Mouse (Mus musculus): ENCODE measurements around the gene Mpi. TPM values are rescaled to one million over a fixed set of nuclear protein-coding genes. Genes with fewer than 3 reads are reported as not detected.

The Mpi gene
- total and polyA plus RNA-seq, 2 experiments from 2014 or later: 97.7 to 130 TPM

DNA sequence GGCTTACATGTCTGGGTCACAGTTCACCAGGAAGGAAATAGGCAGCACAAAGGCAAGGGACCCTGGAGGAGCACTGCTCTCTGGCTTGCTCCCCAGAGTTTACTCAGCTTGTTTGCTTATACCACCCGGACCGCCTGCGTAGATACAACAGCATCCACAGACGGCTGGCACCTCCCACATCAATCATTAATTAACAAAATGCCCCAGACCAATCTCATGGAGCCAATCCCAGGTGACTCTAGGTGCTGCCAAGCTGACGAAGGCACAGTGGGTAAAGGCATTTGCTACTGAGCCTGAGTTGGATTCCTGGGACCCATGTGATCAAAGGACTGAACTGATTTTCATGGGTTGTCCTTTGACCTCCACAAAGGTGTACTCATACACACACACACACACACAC lies 55.3 kb downstream of the Mpi start:
- Histone ChIP-seq H3K4me1 (ENCODE audit: control insufficient read depth, insufficient read depth) (no peaks in the 10 kb centered on the region), H3K27ac (ENCODE audit: low read depth) (no peak overlapping the region), H3K9ac (replicated peaks; ENCODE audit: low read depth, low read length) (no peak overlapping the region), H3K4me2 (ENCODE audit: low read depth, low read length) (no peak overlapping the region), H3K9me3 (replicated peaks; ENCODE audit: control insufficient read depth, low read length) (no peaks in the 10 kb centered on the region), H3K36me3 (replicated peaks; ENCODE audit: control insufficient read depth, insufficient read depth, low read length) (no peaks in the 10 kb centered on the region), H3K4me3 (ENCODE audit: low read depth, low read length) (no peak overlapping the region), H3K27me3 (ENCODE audit: control insufficient read depth, insufficient read depth, low read length) (peaks cover 10% of the 10 kb centered on the region)
- 63% methylated on average over 5 of the region's 5 CpGs for WGBS
- ATAC-seq (ENCODE audit: insufficient read depth, low read depth): no peak
- DNase-seq (ENCODE audit: low spot score): no peak
- TF ChIP-seq CTCF (IDR thresholded peaks at IDR 0.05; ENCODE audit: low read depth) (no peak), EP300 (IDR thresholded peaks at IDR 0.05; ENCODE audit: low read depth) (no peak)

DNA sequence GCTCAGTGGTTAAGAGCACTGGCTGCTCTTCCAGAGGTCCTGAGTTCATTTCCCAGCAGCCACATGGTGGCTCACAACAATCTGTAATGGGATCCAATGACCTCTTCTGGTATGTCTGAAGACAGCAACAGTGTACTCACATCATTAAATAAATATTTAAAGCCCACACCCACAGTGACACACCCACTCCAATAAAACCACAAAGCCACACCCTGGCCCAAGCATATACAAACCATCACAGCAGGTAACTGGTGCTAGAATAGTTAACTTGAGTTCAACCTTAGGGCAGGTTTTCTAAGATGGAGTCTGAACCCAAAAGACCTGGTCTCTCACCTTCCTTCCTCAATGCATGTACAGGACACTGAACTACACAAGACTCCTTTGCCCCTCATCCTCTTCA lies 57.6 kb downstream of the Mpi start:
- no peaks in the 10 kb centered on the region for H3K27me3 ChIP-seq (ENCODE audit: control insufficient read depth, insufficient read depth, low read length)
- H3K9ac ChIP-seq (replicated peaks; ENCODE audit: low read depth, low read length): no peak overlapping the region
- H3K27ac ChIP-seq (ENCODE audit: low read depth): no peak overlapping the region
- no peaks in the 10 kb centered on the region for H3K36me3 ChIP-seq (replicated peaks; ENCODE audit: control insufficient read depth, insufficient read depth, low read length)
- ATAC-seq (ENCODE audit: insufficient read depth, low read depth) (no peak), DNase-seq (ENCODE audit: low spot score) (no peak)
- no peak overlapping the region for H3K4me3 ChIP-seq (ENCODE audit: low read depth, low read length)
- H3K4me1 ChIP-seq (ENCODE audit: control insufficient read depth, insufficient read depth): no peaks in the 10 kb centered on the region
- TF ChIP-seq EP300 (IDR thresholded peaks at IDR 0.05; ENCODE audit: low read depth) (no peak), CTCF (IDR thresholded peaks at IDR 0.05; ENCODE audit: low read depth) (no peak)
- H3K9me3 ChIP-seq (replicated peaks; ENCODE audit: control insufficient read depth, low read length): no peaks in the 10 kb centered on the region
- H3K4me2 ChIP-seq (ENCODE audit: low read depth, low read length): no peak overlapping the region

Other genes starting within 250 kb of the Mpi start
- gene Ppcdc, start 112.6 kb downstream of the Mpi start, total RNA-seq (2014; rRNA removed; ENCODE audit: low replicate concordance): 14.0 and 14.1 TPM in 2 replicates
- 14.1 and 14.3 TPM in 2 replicates for gene Ppcdc, start 112.6 kb downstream of the Mpi start, polyA plus RNA-seq (2015; fragmentation: Nextera tagmentation; extraction: Ambion mirVana)
- 16.1 and 19.6 TPM in 2 replicates for gene Scamp5, start 84.7 kb downstream of the Mpi start, total RNA-seq (2014; rRNA removed; ENCODE audit: low replicate concordance)
- gene Scamp5, start 84.7 kb downstream of the Mpi start, polyA plus RNA-seq (2015; fragmentation: Nextera tagmentation; extraction: Ambion mirVana): 7.0 TPM in 2 replicates
- gene Rpp25, start 48.7 kb downstream of the Mpi start, total RNA-seq (2014; rRNA removed; ENCODE audit: low replicate concordance): 13.8 and 21.3 TPM in 2 replicates
- 11.3 and 15.0 TPM in 2 replicates for gene Rpp25, start 48.7 kb downstream of the Mpi start, polyA plus RNA-seq (2015; fragmentation: Nextera tagmentation; extraction: Ambion mirVana)
- gene Cox5a, start 31.5 kb downstream of the Mpi start, total RNA-seq (2014; rRNA removed; ENCODE audit: low replicate concordance): 1,146 and 1,154 TPM in 2 replicates
- gene Cox5a, start 31.5 kb downstream of the Mpi start, polyA plus RNA-seq (2015; fragmentation: Nextera tagmentation; extraction: Ambion mirVana): 4,139 and 4,337 TPM in 2 replicates
- gene Fam219b, start 15.2 kb downstream of the Mpi start, total RNA-seq (2014; rRNA removed; ENCODE audit: low replicate concordance): 4.5 and 9.2 TPM in 2 replicates
- 8.0 and 8.8 TPM in 2 replicates for gene Fam219b, start 15.2 kb downstream of the Mpi start, polyA plus RNA-seq (2015; fragmentation: Nextera tagmentation; extraction: Ambion mirVana)
- gene Scamp2, start 8.2 kb upstream of the Mpi start, total RNA-seq (2014; rRNA removed; ENCODE audit: low replicate concordance): 42.1 and 91.7 TPM in 2 replicates
- 45.9 and 46.5 TPM in 2 replicates for gene Scamp2, start 8.2 kb upstream of the Mpi start, polyA plus RNA-seq (2015; fragmentation: Nextera tagmentation; extraction: Ambion mirVana)
- gene Ulk3, start 36.7 kb upstream of the Mpi start, total RNA-seq (2014; rRNA removed; ENCODE audit: low replicate concordance): 28.1 and 189 TPM in 2 replicates
- gene Ulk3, start 36.7 kb upstream of the Mpi start, polyA plus RNA-seq (2015; fragmentation: Nextera tagmentation; extraction: Ambion mirVana): 6.6 and 8.0 TPM in 2 replicates
- not detected in 2 replicates for gene Cplx3, start 53.5 kb upstream of the Mpi start, total RNA-seq (2014; rRNA removed; ENCODE audit: low replicate concordance)
- 0.07 TPM in 1 of 2 replicates, not detected in the other for gene Cplx3, start 53.5 kb upstream of the Mpi start, polyA plus RNA-seq (2015; fragmentation: Nextera tagmentation; extraction: Ambion mirVana)
- 0.15 TPM in 1 of 2 replicates, not detected in the other for gene Lman1l, start 68.0 kb upstream of the Mpi start, total RNA-seq (2014; rRNA removed; ENCODE audit: low replicate concordance)
- gene Lman1l, start 68.0 kb upstream of the Mpi start, polyA plus RNA-seq (2015; fragmentation: Nextera tagmentation; extraction: Ambion mirVana): not detected in 2 replicates
- gene Csk, start 100.9 kb upstream of the Mpi start, total RNA-seq (2014; rRNA removed; ENCODE audit: low replicate concordance): 44.6 and 54.2 TPM in 2 replicates
- 10.8 and 13.9 TPM in 2 replicates for gene Csk, start 100.9 kb upstream of the Mpi start, polyA plus RNA-seq (2015; fragmentation: Nextera tagmentation; extraction: Ambion mirVana)
- not detected in 2 replicates for gene Cyp1a2, start 130.9 kb upstream of the Mpi start, total RNA-seq (2014; rRNA removed; ENCODE audit: low replicate concordance)
- gene Cyp1a2, start 130.9 kb upstream of the Mpi start, polyA plus RNA-seq (2015; fragmentation: Nextera tagmentation; extraction: Ambion mirVana): not detected in 2 replicates
- not detected in 2 replicates for gene Cyp1a1, start 135.2 kb upstream of the Mpi start, total RNA-seq (2014; rRNA removed; ENCODE audit: low replicate concordance)
- gene Cyp1a1, start 135.2 kb upstream of the Mpi start, polyA plus RNA-seq (2015; fragmentation: Nextera tagmentation; extraction: Ambion mirVana): 0.05 TPM in 1 of 2 replicates, not detected in the other
- gene Edc3, start 155.8 kb upstream of the Mpi start, total RNA-seq (2014; rRNA removed; ENCODE audit: low replicate concordance): 3.7 and 4.8 TPM in 2 replicates
- 9.5 and 10.6 TPM in 2 replicates for gene Edc3, start 155.8 kb upstream of the Mpi start, polyA plus RNA-seq (2015; fragmentation: Nextera tagmentation; extraction: Ambion mirVana)
- gene Clk3, start 213.1 kb upstream of the Mpi start, total RNA-seq (2014; rRNA removed; ENCODE audit: low replicate concordance): 27.5 and 40.8 TPM in 2 replicates
- gene Clk3, start 213.1 kb upstream of the Mpi start, polyA plus RNA-seq (2015; fragmentation: Nextera tagmentation; extraction: Ambion mirVana): 31.9 and 34.8 TPM in 2 replicates